Mouse (Mus musculus) neural tube, embryonic 13.5 days (tissue): ENCODE data around the gene Olfr453. TPM values are rescaled to one million over a fixed set of nuclear protein-coding genes. Genes with fewer than 3 reads are reported as not detected.

Experiments used
- ATAC-seq: fragments of 200-750 bp; cut with Nextera tagmentation; 2 replicates; pipeline ENCODE4 v1.8.0; 2017; ENCODE audit warnings: low read depth, mild to moderate bottlenecking, moderate TSS enrichment, moderate library complexity
- H3K27ac ChIP-seq: fragments of 300-500 bp; sonication (generic); replicated peaks from 2 replicates; pipeline ENCODE4 v1.5.1; 2015; ENCODE audit warnings: moderate library complexity, mild to moderate bottlenecking, inconsistent platforms
- H3K27me3 ChIP-seq: fragments of 300-500 bp; sonication (generic); 2 replicates; pipeline ENCODE4 v1.6.1; 2015; ENCODE audit warnings: mild to moderate bottlenecking, inconsistent platforms
- H3K36me3 ChIP-seq: fragments of 300-500 bp; sonication (generic); 2 replicates; pipeline ENCODE4 v1.6.1; 2015; ENCODE audit warnings: mild to moderate bottlenecking, inconsistent platforms
- H3K4me1 ChIP-seq: fragments of 300-500 bp; sonication (generic); replicated peaks from 2 replicates; pipeline ENCODE4 v1.6.1; 2015; ENCODE audit warnings: inconsistent platforms
- H3K4me2 ChIP-seq: fragments of 300-500 bp; sonication (generic); 2 replicates; pipeline ENCODE4 v1.6.1; 2015; ENCODE audit warnings: inconsistent platforms, mild to moderate bottlenecking, moderate library complexity
- H3K4me3 ChIP-seq: fragments of 300-500 bp; sonication (generic); 2 replicates; pipeline ENCODE4 v1.5.1; 2015; ENCODE audit warnings: mild to moderate bottlenecking, inconsistent platforms
- H3K9ac ChIP-seq: fragments of 300-500 bp; sonication (generic); 2 replicates; pipeline ENCODE4 v1.6.1; 2015; ENCODE audit warnings: moderate library complexity, mild to moderate bottlenecking, inconsistent platforms
- H3K9me3 ChIP-seq: fragments of 300-500 bp; sonication (generic); 2 replicates; pipeline ENCODE4 v1.6.1; 2016; ENCODE audit warnings: inconsistent platforms
- WGBS: fragments of 180-500 bp; shearing (Covaris S2); methylation state at CpG from one replicate; pipeline ENCODE4 v1.1.7; 2015; 5-methylcytosine and 5-hydroxymethylcytosine counted together
- polyA plus RNA-seq: library from polyadenylated mRNA; unstranded; fragments of >200 nt; fragmentation: Nextera tagmentation; extraction: Ambion mirVana; gene quantifications from 2 replicates; pipeline ENCODE4 v1.2.1, GENCODE M21; 2015

The Olfr453 gene
- polyA plus RNA-seq: not detected in 2 replicates

DNA sequence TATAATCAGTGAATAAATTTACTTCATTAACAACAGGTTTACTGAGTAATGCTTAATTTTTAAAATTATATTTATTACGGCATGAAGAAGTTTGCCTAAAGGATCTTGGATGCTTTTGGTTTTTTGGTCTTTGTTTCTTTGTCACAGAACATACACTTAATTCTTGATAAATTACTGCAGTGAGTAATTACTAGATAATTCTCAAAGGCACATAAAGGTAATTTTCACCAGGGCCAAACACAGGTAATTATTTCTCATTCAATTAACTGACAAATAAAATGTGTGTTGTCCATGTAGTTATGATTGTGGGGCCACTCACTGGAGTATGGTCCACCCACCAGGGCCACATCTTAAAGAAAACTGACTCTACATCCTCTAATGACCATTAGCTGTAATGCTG, at the start of gene Olfr453:
TSS of gene Olfr453 (plus strand) at position 301 of the 400 bp plus-strand sequence.
- Histone ChIP-seq H3K27me3 (no peaks in the 10 kb centered on the region), H3K27ac (no peak within 1 kb of the TSS), H3K4me1 (no peaks in the 10 kb centered on the region), H3K4me3 (no peak within 1 kb of the TSS), H3K9ac (no peak within 1 kb of the TSS), H3K36me3 (no peaks in the 10 kb centered on the region), H3K9me3 (no peaks in the 10 kb centered on the region), H3K4me2 (no peak within 1 kb of the TSS)
- no peak for ATAC-seq
- 91% methylated on average over 1 of the region's 1 CpGs for WGBS

DNA sequence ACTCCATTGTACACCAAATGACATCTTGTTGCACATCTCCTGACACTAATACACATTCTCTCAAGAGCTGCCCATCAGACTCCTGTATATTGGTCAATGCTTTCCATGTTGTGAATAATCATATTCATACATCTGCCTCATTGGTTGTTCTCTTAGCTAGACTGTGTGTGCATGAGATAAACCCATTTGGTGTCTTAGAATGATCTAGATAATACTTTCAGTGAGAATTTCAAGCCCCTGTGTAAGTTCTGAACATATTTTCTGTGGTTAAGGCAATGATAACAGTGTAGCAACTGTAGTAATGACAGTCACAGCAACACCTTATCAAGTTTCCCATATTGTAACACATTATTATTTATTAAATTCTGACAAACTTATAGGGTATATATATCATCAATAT, 49.4 kb upstream of the Olfr453 start:
- no peak for ATAC-seq

DNA sequence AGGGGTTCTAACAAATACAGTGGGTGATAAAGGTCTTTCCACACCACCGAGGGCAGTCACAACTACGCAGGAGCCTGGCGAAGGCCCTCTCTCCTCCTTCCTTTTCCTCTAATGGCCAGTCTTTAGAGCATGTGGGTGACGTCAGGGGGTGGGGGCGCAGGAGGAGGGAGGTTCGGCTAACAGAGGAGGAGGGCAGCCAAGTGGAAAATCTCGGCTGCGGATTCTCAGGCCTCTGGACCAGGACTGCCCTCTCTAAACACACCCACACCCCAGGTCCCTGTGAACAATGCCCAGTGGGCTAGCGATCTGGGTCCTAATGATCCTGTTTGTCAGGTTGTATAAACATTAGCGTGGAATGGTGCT, 47.0 kb upstream of the Olfr453 start:
- peaks cover 36% of the 10 kb centered on the region for H3K4me1 ChIP-seq
- H3K27ac ChIP-seq: peak overlapping the region; percentile 99
- H3K9ac ChIP-seq: peak overlapping the region; percentile 97
- H3K4me2 ChIP-seq: peak overlapping the region; percentile 70
- no peaks in the 10 kb centered on the region for H3K27me3 ChIP-seq
- WGBS: under 1% methylated on average over 10 of the region's 10 CpGs
- ATAC-seq: peak; percentile 90
- H3K36me3 ChIP-seq: peaks cover 26% of the 10 kb centered on the region
- no peaks in the 10 kb centered on the region for H3K9me3 ChIP-seq
- peak overlapping the region; percentile 76 for H3K4me3 ChIP-seq

More for the DNA sequence above, 49.4 kb upstream of the Olfr453 start:
- no peak overlapping the region for H3K9ac ChIP-seq
- no peaks in the 10 kb centered on the region for H3K27me3 ChIP-seq
- no peaks in the 10 kb centered on the region for H3K9me3 ChIP-seq
- H3K4me3 ChIP-seq: no peak overlapping the region
- no peak overlapping the region for H3K27ac ChIP-seq
- H3K36me3 ChIP-seq: peaks cover 38% of the 10 kb centered on the region
- no peak overlapping the region for H3K4me2 ChIP-seq
- peaks cover 36% of the 10 kb centered on the region for H3K4me1 ChIP-seq

DNA sequence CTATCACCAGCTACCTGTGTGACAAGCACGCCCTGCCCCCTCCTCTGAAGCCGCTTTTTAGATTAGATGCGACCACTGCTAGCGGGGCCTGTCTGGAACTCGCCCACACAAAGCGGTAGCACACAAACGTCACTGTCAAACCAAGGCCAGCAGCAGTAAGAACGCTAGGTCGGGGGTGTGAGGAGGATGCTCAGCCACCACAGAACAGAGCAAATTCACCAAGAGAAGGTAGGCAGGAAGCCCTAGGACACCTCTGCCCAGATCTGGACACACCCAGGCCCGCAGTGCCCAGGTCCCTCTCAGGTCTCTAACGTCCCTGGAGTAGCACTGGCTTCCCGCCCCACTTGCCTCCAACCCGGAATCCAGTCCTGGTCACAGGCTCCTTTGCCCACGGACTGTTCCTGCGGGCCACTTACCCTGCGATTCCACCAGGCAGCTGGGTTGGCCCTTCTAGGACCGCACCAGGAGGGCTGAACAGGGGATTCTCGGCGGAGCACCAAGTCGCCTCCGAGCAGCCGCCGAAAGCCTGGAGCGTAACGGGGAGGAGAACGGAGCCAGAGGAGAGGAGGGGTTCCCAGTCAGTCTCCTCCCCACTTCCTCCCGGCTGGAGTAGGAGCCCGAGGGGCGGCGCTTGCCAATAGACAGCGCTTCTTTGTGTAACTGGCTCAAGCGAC, 46.5 kb upstream of the Olfr453 start:
- Histone ChIP-seq H3K9ac (peak overlapping the region; percentile 97), H3K9me3 (no peaks in the 10 kb centered on the region), H3K27ac (peak overlapping the region; percentile 99), H3K36me3 (peaks cover 24% of the 10 kb centered on the region), H3K27me3 (no peaks in the 10 kb centered on the region), H3K4me3 (peak overlapping the region; percentile 76), H3K4me1 (peaks cover 35% of the 10 kb centered on the region), H3K4me2 (peak overlapping the region; percentile 70)
- ATAC-seq: peak; percentile 95
- under 1% methylated on average over 32 of the region's 32 CpGs for WGBS

DNA sequence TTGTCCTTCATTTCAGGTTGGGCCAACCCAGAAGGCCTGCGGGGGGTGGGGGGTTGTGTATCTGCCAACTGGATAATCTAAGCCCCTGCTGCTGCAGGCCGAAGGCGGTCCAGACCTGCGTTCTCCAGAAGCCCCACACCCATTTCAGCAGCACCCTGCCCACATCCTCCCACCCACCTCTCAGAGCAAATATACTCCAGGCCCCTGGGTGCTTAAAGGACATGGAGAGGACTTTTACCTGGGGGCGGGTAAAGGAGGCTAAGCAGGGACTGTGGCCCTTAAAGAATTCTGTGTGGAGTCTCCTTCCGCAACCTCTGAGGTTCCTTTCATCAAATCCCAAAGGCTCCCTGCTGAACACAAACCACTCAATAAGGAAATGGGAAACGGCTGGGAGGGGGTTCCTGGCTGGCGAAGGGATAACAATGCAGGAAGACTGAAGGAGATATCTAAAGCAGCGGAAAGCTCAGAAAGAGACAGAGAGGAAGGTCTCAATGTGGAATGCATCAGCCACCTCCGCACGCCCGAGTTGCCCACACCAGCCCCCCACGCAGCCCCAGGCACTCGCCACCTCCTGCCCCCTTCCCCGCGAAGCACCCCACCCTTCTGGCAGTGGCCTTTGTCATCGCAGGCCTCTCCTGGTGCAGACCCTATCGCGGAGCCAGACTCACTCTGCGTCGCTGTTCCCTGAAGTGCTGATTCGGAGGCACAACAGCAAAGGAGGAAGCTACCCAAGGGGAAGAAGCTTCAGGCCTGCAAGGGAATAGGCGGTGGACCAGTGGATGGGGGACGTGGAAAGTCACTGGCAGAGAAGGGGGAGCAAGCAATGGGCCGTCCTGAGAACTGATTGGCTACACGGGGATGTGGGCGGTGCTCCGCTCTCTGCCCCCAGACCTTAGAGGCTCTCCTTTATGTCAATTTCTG, 29.6 kb upstream of the Olfr453 start, which contains the start of gene Tcaf1:
TSS of gene Tcaf1 (minus strand) at position 798 of the 921 bp plus-strand sequence.
- peak within 1 kb of the TSS; percentile 73 for H3K4me2 ChIP-seq
- under 1% methylated on average over 28 of the region's 28 CpGs for WGBS
- peak; percentile 100 for ATAC-seq

DNA sequence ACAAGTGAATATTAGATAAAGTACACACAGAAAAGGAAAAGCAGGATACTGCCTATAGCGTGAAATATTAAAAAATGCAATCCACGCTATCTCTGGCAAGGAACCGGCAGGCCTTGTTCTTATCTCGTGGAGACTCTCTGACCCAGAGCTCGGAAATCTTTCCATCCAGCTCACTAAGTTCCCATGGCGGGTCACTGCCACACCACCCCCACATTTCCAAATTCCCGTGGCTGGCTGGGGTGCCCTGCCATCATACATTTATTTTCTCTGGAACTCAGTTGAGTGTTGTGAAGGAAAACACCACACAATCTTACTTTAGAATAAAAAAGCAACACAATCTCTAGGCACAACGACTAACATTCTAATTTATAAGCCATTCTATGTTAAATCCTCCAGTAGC, 24.5 kb upstream of the Olfr453 start:
- no peaks in the 10 kb centered on the region for H3K27me3 ChIP-seq
- no peaks in the 10 kb centered on the region for H3K9me3 ChIP-seq
- ATAC-seq: no peak
- H3K9ac ChIP-seq: no peak overlapping the region
- no peak overlapping the region for H3K27ac ChIP-seq
- H3K4me3 ChIP-seq: no peak overlapping the region
- WGBS: 78% methylated on average over 8 of the region's 8 CpGs
- H3K4me2 ChIP-seq: no peak overlapping the region
- H3K4me1 ChIP-seq: no peaks in the 10 kb centered on the region
- H3K36me3 ChIP-seq: no peaks in the 10 kb centered on the region

More for the DNA sequence above, 29.6 kb upstream of the Olfr453 start, which contains the start of gene Tcaf1:
- Histone ChIP-seq H3K4me1 (peaks cover 29% of the 10 kb centered on the region), H3K36me3 (no peaks in the 10 kb centered on the region), H3K27ac (peak within 1 kb of the TSS; percentile 98), H3K27me3 (no peaks in the 10 kb centered on the region), H3K4me3 (peak within 1 kb of the TSS; percentile 84), H3K9me3 (no peaks in the 10 kb centered on the region), H3K9ac (peak within 1 kb of the TSS; percentile 96)

DNA sequence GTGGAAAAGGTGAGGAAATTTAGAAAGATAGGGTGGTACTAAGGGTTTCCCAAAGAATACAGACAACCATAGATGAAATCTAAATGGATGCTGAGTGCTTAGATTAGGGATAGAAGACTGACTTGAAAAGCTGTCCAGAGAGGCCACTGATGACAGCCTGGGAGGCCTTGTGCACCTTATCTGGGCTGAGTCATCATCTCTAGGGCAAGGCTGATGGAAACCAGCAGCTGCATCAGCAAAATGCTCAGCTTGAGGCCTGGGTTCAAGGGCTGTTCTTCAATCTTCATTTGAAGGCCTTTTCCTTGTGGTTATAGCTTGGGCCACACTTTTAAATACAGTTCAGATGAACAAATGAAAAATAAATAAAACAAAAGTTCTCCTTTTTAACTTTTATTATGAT, 21.2 kb upstream of the Olfr453 start:
- Histone ChIP-seq H3K4me3 (no peak overlapping the region), H3K9me3 (no peaks in the 10 kb centered on the region), H3K9ac (no peak overlapping the region), H3K27ac (no peak overlapping the region), H3K4me1 (no peaks in the 10 kb centered on the region), H3K27me3 (no peaks in the 10 kb centered on the region), H3K4me2 (no peak overlapping the region), H3K36me3 (no peaks in the 10 kb centered on the region)
- ATAC-seq: no peak

DNA sequence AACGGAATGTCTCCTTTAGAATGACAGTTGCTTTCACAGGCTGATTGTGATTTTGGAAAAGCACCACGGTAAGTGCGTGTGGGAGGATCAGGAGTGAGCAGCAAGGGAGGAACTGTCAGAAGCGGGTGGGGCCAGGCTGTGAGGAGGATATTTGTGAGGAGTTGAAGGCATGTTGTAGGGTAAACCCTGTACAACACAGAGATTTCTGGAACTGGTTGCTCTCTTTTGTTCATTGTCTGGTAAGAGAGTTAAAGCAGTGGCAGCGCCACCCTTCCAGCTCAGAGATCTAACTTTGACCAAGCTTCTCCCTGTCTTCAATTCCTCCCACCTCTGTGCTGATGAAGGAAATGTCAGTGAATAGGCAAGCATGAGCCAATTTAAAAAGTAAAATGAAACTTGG, 3.1 kb downstream of the Olfr453 start:
- WGBS: 87% methylated on average over 5 of the region's 5 CpGs
- Histone ChIP-seq H3K4me1 (no peaks in the 10 kb centered on the region), H3K27me3 (no peaks in the 10 kb centered on the region), H3K4me2 (no peak overlapping the region), H3K36me3 (no peaks in the 10 kb centered on the region), H3K9ac (no peak overlapping the region), H3K27ac (no peak overlapping the region), H3K9me3 (no peaks in the 10 kb centered on the region), H3K4me3 (no peak overlapping the region)
- ATAC-seq: no peak

DNA sequence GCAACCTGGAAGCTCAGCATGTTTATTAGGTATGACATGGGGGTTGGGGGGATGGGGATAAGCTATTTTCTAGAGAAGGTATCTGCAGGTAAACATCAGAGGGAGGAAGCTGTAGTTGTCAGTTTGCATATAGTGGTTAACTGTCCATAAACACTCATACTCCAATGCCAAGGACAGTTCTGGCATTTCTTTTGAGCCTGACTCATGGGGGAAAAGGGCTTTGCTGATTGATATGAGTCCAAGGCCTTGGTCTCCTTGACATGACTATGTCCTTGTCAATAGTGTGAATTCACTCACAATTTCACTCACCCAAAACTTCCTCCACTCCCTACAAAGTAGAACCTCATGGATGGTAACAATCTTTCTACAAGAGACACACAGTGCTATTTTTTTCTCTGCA, 8.7 kb downstream of the Olfr453 start:
- Histone ChIP-seq H3K36me3 (no peaks in the 10 kb centered on the region), H3K4me2 (no peak overlapping the region), H3K9ac (no peak overlapping the region), H3K27ac (no peak overlapping the region), H3K4me3 (no peak overlapping the region), H3K27me3 (no peaks in the 10 kb centered on the region), H3K9me3 (no peaks in the 10 kb centered on the region), H3K4me1 (no peaks in the 10 kb centered on the region)
- ATAC-seq: no peak

DNA sequence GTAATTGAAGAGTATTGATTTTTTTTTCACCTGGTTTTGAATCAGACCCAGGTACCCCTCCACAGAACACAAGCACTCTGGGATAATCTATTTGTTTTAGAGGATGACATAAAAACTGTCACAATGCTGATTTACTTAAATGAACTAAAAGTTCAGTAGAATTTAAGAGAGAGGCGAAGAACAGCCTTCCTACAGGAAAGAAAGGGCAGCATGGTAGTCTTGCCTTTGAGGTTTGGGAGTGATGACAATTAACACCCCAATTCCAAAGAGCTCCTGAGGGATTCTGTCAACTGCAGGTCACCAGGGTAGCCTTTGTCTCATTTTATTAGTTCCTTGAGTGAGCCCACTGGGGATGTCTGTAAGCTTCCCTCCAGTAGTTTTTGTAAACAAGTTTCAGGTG, 16.9 kb downstream of the Olfr453 start, which contains the start of gene Olfr38:
TSS of gene Olfr38 (plus strand) at position 301 of the 400 bp plus-strand sequence.
- Histone ChIP-seq H3K4me2 (no peak within 1 kb of the TSS), H3K9me3 (no peaks in the 10 kb centered on the region), H3K27ac (no peak within 1 kb of the TSS), H3K36me3 (no peaks in the 10 kb centered on the region), H3K9ac (no peak within 1 kb of the TSS), H3K4me1 (no peaks in the 10 kb centered on the region), H3K4me3 (no peak within 1 kb of the TSS), H3K27me3 (no peaks in the 10 kb centered on the region)
- no peak for ATAC-seq
- 60% methylated on average over 1 of the region's 1 CpGs for WGBS

DNA sequence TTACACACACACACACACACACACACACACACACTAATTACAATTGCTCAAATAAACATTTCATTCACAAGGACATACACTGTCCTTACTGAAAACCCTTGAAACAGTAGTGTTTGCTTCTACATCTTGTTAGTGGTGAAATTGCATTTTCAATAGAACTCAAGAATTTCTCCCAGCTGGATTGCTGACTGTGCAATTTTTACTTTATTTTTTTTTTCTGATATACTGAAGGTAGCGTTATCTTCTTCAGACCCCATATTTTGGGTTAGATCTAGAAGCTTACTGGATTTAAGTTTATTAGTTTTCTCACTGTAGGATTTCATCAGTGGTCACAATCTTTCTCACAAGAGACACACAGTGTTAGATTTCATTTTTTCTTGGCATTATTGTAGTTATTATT, 37.9 kb downstream of the Olfr453 start:
- no peak for ATAC-seq
- no peak overlapping the region for H3K9ac ChIP-seq
- no peaks in the 10 kb centered on the region for H3K9me3 ChIP-seq
- H3K4me3 ChIP-seq: no peak overlapping the region
- H3K27ac ChIP-seq: no peak overlapping the region
- no peaks in the 10 kb centered on the region for H3K4me1 ChIP-seq
- H3K4me2 ChIP-seq: no peak overlapping the region
- WGBS: 95% methylated on average over 1 of the region's 1 CpGs
- H3K36me3 ChIP-seq: no peaks in the 10 kb centered on the region
- H3K27me3 ChIP-seq: no peaks in the 10 kb centered on the region

DNA sequence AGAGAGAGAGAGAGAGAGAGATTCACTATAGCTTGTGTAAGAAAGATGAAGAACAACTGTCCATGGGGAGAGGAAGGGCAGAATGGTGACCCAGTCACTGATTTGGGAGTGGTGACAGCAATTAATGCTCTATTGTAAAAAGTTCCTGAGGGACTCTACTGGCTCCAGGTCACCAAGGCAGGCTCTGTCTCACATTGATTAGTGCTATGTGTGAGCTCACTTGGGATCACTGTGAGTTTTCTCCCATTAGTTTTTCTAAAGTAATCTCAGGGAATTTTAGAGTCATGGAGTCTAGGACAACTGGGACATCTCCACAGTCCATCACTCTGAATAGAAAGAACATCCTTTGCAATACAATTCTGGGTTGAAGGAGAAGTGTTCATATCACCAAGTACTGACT, 45.6 kb downstream of the Olfr453 start, which contains the start of gene Olfr452:
TSS of gene Olfr452 (plus strand) at position 301 of the 400 bp plus-strand sequence.
- Histone ChIP-seq H3K9ac (no peak within 1 kb of the TSS), H3K27me3 (no peaks in the 10 kb centered on the region), H3K4me2 (no peak within 1 kb of the TSS), H3K27ac (no peak within 1 kb of the TSS), H3K9me3 (no peaks in the 10 kb centered on the region), H3K4me1 (no peaks in the 10 kb centered on the region), H3K4me3 (no peak within 1 kb of the TSS), H3K36me3 (no peaks in the 10 kb centered on the region)
- ATAC-seq: no peak
